Mouse (Mus musculus) embryonic facial prominence, embryonic 10.5 days (tissue): ENCODE data around the gene Pram1. TPM values are rescaled to one million over a fixed set of nuclear protein-coding genes. Genes with fewer than 3 reads are reported as not detected.
A peak's percentile ranks its signal among the peaks of the same experiment; 100 is the strongest.

Experiments used
- DNase-seq: peaks from one replicate; pipeline ENCODE4 v3.0.0-alpha.2; 2017; ENCODE audit warnings: low spot score
- H3K27ac ChIP-seq: fragments of 300-500 bp; sonication (generic); replicated peaks from 2 replicates; pipeline ENCODE4 v1.5.1; 2016; ENCODE audit warnings: mild to moderate bottlenecking
- H3K27me3 ChIP-seq: fragments of 300-500 bp; sonication (generic); replicated peaks from 2 replicates; pipeline ENCODE4 v1.6.1; 2016; ENCODE audit warnings: low read depth, mild to moderate bottlenecking; ENCODE audit not compliant: poor library complexity, severe bottlenecking
- H3K36me3 ChIP-seq: fragments of 300-500 bp; sonication (generic); replicated peaks from 2 replicates; pipeline ENCODE4 v1.6.1; 2016; ENCODE audit warnings: mild to moderate bottlenecking, moderate library complexity
- H3K4me1 ChIP-seq: fragments of 300-500 bp; sonication (generic); 2 replicates; pipeline ENCODE4 v1.6.1; 2016
- H3K4me3 ChIP-seq: fragments of 300-500 bp; sonication (generic); 2 replicates; pipeline ENCODE4 v1.5.1; 2016; ENCODE audit warnings: mild to moderate bottlenecking, moderate library complexity
- H3K9me3 ChIP-seq: fragments of 300-500 bp; sonication (generic); 2 replicates; pipeline ENCODE4 v1.6.1; 2016; ENCODE audit warnings: mild to moderate bottlenecking
- WGBS: fragments of 180-500 bp; shearing (Covaris S2); methylation state at CpG from one replicate; pipeline ENCODE4 v1.1.7; 2016; 5-methylcytosine and 5-hydroxymethylcytosine counted together
- polyA plus RNA-seq: library from polyadenylated mRNA; unstranded; fragments of >200 nt; fragmentation: Nextera tagmentation; extraction: Ambion mirVana; gene quantifications from 2 replicates; pipeline ENCODE4 v1.2.1, GENCODE M21; 2016

Gene Pram1
- polyA plus RNA-seq, 1 experiment from 2014 or later, result 0.55 TPM

DNA sequence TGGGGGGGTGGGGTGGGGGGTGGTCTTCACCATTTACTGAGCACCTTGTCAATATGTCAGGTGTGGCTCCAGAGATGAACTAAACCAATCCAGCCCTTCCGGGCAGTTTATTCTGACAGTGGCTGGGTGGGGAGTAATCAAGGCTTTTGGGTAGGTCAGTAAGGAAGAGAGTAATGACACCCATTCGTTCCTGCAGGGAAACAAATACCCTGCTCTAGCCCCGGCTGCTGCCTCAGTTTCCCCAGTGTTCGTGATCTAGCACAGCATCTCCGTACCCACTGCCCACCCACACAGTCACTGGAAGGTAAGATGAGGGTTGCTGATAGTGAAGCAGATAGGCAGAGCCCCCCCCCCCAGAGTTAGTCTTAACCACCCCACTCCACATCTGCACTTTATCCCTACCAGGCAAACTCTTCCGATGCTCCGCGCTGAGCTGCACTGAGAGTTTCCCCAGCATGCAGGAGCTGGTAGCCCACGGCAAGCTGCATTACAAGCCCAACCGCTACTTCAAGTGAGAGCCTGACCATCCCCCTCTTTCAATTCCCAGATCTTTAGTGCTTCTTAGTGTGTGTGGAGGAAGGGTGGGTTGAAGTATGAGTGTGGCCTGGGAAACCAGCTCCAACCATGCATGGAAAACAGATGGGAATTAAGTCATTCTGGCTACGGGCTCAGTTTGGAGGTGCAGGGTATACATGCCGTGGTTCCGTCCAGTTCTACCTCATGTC, 7.5 kb upstream of the Pram1 start:
- DNase-seq, result peak; percentile 11
- Histone ChIP-seq H3K9me3 (no peaks in the 10 kb centered on the region), H3K4me1 (peaks cover 24% of the 10 kb centered on the region), H3K27me3 (no peaks in the 10 kb centered on the region), H3K36me3 (peaks cover 41% of the 10 kb centered on the region), H3K4me3 (peak overlapping the region; percentile 79), H3K27ac (no peak overlapping the region)
- WGBS, result 87% methylated on average over 13 of the region's 13 CpGs

DNA sequence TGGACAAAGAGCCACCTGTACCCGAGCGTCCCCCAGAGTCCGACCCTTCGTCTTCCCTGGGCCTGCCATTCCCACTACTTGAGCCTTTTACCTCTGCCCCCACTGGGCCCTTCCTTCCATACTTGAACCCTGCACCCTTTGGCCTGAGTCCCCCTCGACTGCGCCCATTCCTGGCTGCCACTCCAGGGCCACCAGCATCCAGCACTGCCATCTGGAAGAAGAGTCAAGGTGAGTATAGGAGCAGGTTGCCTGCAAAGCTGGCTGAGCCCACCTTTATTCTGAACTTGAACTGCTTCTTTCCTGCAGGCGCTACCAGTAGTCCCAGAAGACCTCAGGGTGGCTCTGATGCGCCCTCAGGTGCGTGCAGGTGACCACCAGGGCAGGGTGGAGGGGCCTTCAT, 6.6 kb upstream of the Pram1 start:
- 96% methylated on average over 9 of the region's 9 CpGs for WGBS
- Histone ChIP-seq H3K4me3 (no peak overlapping the region), H3K9me3 (no peaks in the 10 kb centered on the region), H3K27ac (no peak overlapping the region), H3K4me1 (peaks cover 24% of the 10 kb centered on the region), H3K27me3 (no peaks in the 10 kb centered on the region), H3K36me3 (peaks cover 49% of the 10 kb centered on the region)
- peak; percentile 8 for DNase-seq

DNA sequence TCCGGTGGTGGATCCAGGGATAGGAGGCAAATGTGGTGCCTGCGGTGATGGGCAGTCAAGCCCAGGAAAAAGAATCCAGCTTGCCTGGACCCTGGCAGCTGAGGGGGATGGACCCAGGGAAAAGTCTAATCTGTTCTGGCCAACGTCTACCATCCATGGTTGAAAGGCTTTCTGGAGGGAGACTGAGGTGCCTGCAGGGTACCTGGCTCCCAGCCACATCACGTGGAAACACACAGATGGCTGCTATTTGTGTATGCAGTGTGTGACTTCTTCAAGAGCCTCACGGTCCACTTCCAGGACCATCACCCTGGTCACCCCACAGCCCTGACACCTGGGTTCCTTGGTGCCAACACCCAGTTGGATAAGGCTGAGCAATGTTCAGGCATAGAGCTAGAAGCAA, 6.1 kb upstream of the Pram1 start:
- WGBS, result 92% methylated on average over 5 of the region's 5 CpGs
- H3K36me3 ChIP-seq, result peaks cover 52% of the 10 kb centered on the region
- no peaks in the 10 kb centered on the region for H3K9me3 ChIP-seq
- no peak overlapping the region for H3K4me3 ChIP-seq
- H3K27me3 ChIP-seq, result no peaks in the 10 kb centered on the region
- H3K4me1 ChIP-seq, result peaks cover 24% of the 10 kb centered on the region
- H3K27ac ChIP-seq, result no peak overlapping the region
- peak; percentile 6 for DNase-seq

DNA sequence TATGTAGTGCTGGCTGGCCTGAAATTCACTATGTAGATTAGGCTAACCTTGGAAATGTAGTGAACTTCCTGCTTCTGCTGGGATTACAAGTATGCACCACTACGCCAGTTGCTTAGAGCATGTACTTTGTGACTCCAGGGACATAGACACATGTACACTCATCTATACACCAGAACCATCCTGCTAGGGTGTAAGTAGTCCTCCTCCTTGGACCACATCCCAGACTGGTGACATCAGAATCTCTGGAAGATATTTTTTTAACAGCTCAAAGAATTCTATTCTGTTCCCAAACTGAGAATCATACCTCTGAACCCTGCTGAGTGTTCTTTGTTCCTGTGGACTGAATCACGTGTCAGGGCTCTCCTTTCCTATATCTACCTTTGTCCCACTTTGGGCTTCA, 818 bp upstream of the Pram1 start:
- H3K9me3 ChIP-seq, result no peaks in the 10 kb centered on the region
- no peaks in the 10 kb centered on the region for H3K4me1 ChIP-seq
- no peaks in the 10 kb centered on the region for H3K27me3 ChIP-seq
- no peak overlapping the region for H3K27ac ChIP-seq
- H3K36me3 ChIP-seq, result peaks cover 81% of the 10 kb centered on the region
- H3K4me3 ChIP-seq, result no peak overlapping the region
- WGBS, result 91% methylated on average over 2 of the region's 2 CpGs
- no peak for DNase-seq

DNA sequence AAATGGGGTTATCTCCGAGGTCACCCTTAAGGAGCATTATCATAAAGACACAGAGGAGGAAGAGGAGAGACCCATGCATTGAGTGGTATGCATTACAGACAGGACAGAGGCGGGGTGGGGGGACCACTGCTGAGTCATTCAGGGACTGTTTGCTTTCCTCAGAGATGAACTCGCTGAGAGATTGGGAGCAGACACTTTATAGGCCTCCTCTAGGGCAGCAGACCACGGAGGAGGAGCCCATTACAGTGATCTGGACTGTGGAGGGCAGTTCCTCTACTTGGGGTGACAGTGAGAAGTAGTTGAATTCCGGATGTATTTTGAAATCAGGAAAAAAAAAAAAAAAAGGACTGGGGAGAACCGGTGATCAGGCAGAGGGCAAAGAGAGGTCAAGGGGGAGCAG, 1.9 kb downstream of the Pram1 start:
- no peak overlapping the region for H3K27ac ChIP-seq
- no peaks in the 10 kb centered on the region for H3K9me3 ChIP-seq
- no peak for DNase-seq
- WGBS, result 70% methylated on average over 6 of the region's 6 CpGs
- H3K4me3 ChIP-seq, result no peak overlapping the region
- no peaks in the 10 kb centered on the region for H3K27me3 ChIP-seq
- H3K36me3 ChIP-seq, result peaks cover 86% of the 10 kb centered on the region
- H3K4me1 ChIP-seq, result no peaks in the 10 kb centered on the region

DNA sequence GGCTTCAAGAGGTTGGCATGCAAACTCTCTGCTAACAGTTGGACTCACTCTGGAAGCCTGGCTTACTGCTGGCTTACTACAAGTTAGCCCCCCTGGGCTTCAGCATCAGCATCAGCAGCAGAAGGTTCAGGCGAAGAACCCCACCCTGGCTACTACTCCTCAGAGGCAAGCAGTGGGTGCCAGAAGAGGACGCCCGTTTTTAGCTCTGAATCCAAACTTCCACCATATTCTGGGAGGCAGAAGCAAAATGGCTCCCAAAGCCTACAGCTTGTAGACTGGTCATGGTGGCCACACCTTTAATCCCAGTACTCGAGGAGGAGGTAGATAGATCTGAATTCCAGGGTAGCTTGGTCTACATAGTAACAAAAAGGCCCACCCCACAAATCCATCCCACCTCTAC, 6.2 kb downstream of the Pram1 start:
- DNase-seq, result peak; percentile 7
- no peaks in the 10 kb centered on the region for H3K4me1 ChIP-seq
- peaks cover 96% of the 10 kb centered on the region for H3K36me3 ChIP-seq
- H3K27ac ChIP-seq, result no peak overlapping the region
- H3K27me3 ChIP-seq, result no peaks in the 10 kb centered on the region
- no peak overlapping the region for H3K4me3 ChIP-seq
- no peaks in the 10 kb centered on the region for H3K9me3 ChIP-seq
- 89% methylated on average over 4 of the region's 4 CpGs for WGBS

DNA sequence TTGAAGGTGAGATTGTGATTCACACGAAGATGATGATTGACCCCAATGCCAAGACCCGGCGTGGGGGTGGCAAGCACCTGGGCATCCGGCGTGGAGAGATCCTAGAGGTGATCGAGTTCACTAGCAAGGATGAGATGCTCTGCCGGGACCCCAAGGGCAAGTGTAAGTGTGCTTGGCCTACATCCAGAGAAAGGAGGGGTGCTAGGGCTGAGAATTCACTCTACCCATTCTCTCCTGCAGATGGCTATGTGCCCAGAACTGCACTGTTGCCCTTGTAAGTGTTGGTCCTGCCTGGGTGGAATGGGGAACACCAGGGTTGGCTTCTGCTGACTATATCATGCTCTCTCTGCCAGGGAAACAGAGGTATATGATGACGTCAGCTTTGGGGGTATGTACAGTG, 7.2 kb downstream of the Pram1 start:
- peak; percentile 7 for DNase-seq
- no peaks in the 10 kb centered on the region for H3K27me3 ChIP-seq
- no peaks in the 10 kb centered on the region for H3K4me1 ChIP-seq
- H3K27ac ChIP-seq, result no peak overlapping the region
- peaks cover 100% of the 10 kb centered on the region for H3K36me3 ChIP-seq
- no peak overlapping the region for H3K4me3 ChIP-seq
- WGBS, result 93% methylated on average over 8 of the region's 8 CpGs
- H3K9me3 ChIP-seq, result no peaks in the 10 kb centered on the region

DNA sequence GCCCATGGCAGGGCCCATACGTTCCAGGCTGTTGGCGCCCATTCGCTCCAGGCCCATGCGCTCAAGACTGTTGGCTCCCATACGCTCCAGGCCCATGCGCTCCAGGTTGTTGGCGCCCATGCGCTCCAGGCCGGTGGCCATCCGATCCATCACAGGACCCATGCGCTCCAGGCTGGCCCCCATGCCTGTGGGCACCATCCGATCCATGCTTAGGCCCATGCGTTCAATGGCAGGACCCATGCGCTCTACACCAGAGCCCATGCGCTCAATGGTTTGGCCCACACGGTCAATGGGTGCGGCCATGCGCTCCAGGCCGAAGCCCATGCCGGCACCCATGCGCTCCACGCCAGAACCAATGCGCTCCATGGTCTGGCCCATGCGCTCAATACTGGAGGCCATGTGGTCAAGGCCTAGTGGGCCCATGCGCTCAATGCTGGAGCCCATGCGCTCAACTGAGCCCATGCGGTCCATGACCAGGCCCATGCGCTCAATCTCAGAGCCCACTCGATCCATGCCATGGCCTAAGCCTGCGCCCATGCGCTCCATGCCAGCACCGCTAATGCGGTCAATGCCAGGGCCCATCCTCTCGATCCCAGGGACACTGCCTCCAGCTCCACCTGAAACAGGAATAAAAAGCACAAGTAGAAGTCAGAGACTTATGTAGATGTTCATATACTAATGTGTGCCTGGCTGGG, 12.1 kb downstream of the Pram1 start:
- Histone ChIP-seq H3K27me3 (no peaks in the 10 kb centered on the region), H3K36me3 (peaks cover 100% of the 10 kb centered on the region), H3K9me3 (no peaks in the 10 kb centered on the region), H3K4me1 (no peaks in the 10 kb centered on the region), H3K27ac (no peak overlapping the region), H3K4me3 (no peak overlapping the region)
- peak; percentile 8 for DNase-seq
- 97% methylated on average over 34 of the region's 34 CpGs for WGBS

DNA sequence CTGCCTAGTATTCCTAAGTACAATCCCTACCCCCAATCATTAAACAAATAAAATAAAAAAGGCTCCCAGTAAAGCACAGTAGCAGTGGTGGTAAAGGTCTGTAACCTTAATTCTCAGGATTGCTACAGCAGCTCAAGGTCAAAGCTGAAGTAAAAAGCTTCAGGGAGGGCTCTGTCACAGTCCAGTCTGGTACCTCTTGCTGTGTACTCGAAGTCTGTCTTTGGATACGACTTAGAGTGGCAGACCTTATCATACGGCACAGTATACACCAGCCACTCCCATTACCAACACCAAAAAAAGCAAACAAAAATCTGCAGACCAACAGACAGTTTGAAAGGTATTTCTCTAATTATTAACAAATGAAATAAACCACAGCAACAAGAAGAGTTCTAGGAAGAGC, 29.0 kb downstream of the Pram1 start:
- Histone ChIP-seq H3K4me3 (no peak overlapping the region), H3K27ac (no peak overlapping the region), H3K4me1 (no peaks in the 10 kb centered on the region), H3K27me3 (no peaks in the 10 kb centered on the region), H3K36me3 (peaks cover 80% of the 10 kb centered on the region), H3K9me3 (no peaks in the 10 kb centered on the region)
- no peak for DNase-seq
- WGBS, result 87% methylated on average over 3 of the region's 3 CpGs

DNA sequence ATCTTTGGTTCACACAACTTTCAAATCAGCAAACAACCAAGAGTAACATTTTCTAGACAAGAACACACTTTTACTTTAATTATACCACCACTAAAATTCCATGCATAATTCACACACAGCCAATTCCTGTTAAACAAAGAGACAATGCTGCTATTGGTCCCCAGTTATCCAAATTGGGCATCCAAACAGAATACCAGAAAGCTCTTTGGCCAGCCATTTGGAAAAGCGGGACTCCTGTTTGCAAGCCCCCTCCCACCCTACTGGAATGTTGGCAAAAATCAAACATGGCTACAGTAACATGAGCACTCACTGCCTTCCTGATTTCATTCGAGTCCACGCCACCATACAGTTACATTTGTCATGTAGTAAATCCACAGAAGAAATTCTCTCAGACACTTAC, 31.8 kb downstream of the Pram1 start:
- H3K27me3 ChIP-seq, result no peaks in the 10 kb centered on the region
- no peak for DNase-seq
- H3K27ac ChIP-seq, result no peak overlapping the region
- whole genome bisulfite sequencing, result 89% methylated on average over 3 of the region's 3 CpGs
- H3K9me3 ChIP-seq, result no peaks in the 10 kb centered on the region
- H3K4me3 ChIP-seq, result no peak overlapping the region
- H3K36me3 ChIP-seq, result peaks cover 67% of the 10 kb centered on the region
- H3K4me1 ChIP-seq, result no peaks in the 10 kb centered on the region

DNA sequence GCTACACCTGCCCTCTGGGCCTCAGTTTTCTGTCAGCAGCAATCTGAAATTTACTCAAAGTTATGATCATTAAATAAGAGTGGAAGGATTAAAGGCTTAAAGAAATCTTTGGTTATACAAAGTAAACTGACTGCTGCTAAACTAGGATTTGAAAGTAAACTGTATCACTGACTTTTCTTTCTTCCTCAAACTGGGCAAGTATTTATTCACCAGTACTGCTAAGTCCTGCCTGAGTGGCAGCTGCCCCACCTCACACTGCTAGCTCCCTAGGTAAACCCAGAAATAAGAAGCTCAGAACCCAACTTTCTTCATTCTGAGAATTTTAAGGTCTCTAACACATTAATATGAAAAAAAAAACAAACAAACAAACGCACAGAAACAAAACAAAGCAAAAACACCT, 36.0 kb downstream of the Pram1 start:
- H3K27me3 ChIP-seq, result no peaks in the 10 kb centered on the region
- H3K9me3 ChIP-seq, result no peaks in the 10 kb centered on the region
- H3K36me3 ChIP-seq, result peaks cover 58% of the 10 kb centered on the region
- 84% methylated on average over 1 of the region's 1 CpGs for WGBS
- H3K4me1 ChIP-seq, result no peaks in the 10 kb centered on the region
- no peak for DNase-seq
- H3K4me3 ChIP-seq, result no peak overlapping the region
- no peak overlapping the region for H3K27ac ChIP-seq

DNA sequence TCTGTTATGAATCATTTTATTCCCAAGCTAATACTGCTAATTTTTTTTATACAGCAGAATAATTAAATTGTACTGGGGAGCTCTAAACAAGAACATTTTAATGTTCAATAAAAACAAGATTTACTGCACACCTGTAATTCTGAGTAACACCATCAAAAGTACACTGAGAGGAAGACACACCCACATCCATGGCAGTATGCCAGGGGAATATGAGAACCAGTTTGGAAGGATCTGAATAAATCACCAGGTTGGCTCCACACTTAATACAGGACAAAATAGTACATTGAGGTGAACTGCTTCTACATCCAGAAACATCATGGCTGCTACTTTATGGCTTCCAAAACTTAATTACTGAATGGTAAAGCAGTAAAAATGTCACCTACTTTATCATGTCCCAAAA, 37.6 kb downstream of the Pram1 start:
- Histone ChIP-seq H3K4me1 (no peaks in the 10 kb centered on the region), H3K9me3 (no peaks in the 10 kb centered on the region), H3K27ac (no peak overlapping the region), H3K27me3 (no peaks in the 10 kb centered on the region), H3K4me3 (no peak overlapping the region), H3K36me3 (peaks cover 48% of the 10 kb centered on the region)
- DNase-seq, result no peak

DNA sequence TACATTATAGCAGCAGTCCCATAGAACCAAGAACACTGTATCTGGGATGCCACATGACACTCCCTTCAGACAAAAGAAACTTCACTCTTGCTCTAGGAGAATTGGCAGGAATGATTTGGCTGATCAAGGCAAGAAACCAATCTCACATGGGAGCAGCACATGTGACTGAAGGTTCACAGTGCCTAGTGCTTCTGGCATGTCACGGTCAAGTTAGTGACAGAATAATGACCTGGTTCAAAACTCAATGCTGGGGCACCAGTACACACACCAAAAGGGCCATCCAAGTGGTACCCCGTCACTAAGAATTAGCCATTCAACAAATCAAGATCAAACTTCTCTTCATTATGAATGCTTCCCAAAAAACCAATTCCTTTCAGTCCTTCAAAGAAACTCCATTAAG, 38.2 kb downstream of the Pram1 start:
- WGBS, result 91% methylated on average over 2 of the region's 2 CpGs

More for the DNA sequence above, 38.2 kb downstream of the Pram1 start:
- H3K4me3 ChIP-seq, result no peak overlapping the region
- H3K36me3 ChIP-seq, result peaks cover 51% of the 10 kb centered on the region
- no peak for DNase-seq
- peaks cover 4% of the 10 kb centered on the region; the same call in 1 of the 2 replicates for H3K4me1 ChIP-seq
- no peak overlapping the region for H3K27ac ChIP-seq
- H3K27me3 ChIP-seq, result no peaks in the 10 kb centered on the region
- no peaks in the 10 kb centered on the region for H3K9me3 ChIP-seq
